ENCODE assay signal across 8 mouse cellular contexts in the genomic region with DNA sequence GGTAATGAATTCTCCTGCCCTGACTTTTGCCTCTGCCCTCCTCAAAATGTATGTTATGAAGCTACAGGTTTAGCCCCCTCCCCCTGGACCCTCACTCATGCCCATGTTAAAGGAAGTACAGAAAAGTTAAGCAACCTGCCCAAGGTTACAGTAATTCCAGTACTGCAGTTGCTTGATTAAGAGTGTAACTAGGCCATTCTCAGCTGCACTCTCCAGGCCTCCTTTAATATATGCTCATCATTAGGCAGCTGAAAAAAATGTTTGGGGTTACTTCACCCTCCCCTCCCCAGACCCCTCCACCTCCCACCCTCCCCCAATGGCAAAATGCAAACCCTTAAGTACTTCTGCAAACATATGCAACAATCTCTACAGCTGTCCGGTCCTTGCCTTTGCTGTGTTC.
DNase-seq lines count a peak whose midpoint lies in the region; ATAC-seq and TF ChIP-seq lines count a peak whose summit lies in the region.

No protein-coding gene starts in this region.

- H3K27me3 ChIP-seq in forebrain, embryonic 10.5 days (ENCODE audit: poor library complexity, severe bottlenecking), result no peaks in the 10 kb centered on the region
- H3K27me3 ChIP-seq in forebrain, embryonic 15.5 days, result no peaks in the 10 kb centered on the region
- H3K27me3 ChIP-seq in kidney, embryonic 15.5 days, result no peaks in the 10 kb centered on the region
- H3K27me3 ChIP-seq in ES-Bruce4 (ENCODE audit: control insufficient read depth, insufficient read depth, low read length, poor library complexity, severe bottlenecking), result no peaks in the 10 kb centered on the region
- H3K27me3 ChIP-seq in intestine, embryonic 16.5 days (replicated peaks; ENCODE audit: control insufficient read depth, insufficient read depth, low read length), result no peaks in the 10 kb centered on the region
- H3K27me3 ChIP-seq in thymus, adult 2 months (ENCODE audit: control insufficient read depth, insufficient read depth, low read length), result no peaks in the 10 kb centered on the region

- no peak for DNase-seq in forebrain, embryonic 10.5 days (ENCODE audit: extremely low spot score, low spot score)
- DNase-seq in kidney, adult 8-10 months, result no peak
- DNase-seq in thymus, adult 2 months, result no peak
- DNase-seq in left cerebral cortex, postnatal 10 days (ENCODE audit: extremely low spot score in 1 of 2, low spot score in 2 of 2), result no peak

- no peak for TF ChIP-seq EP300 in ES-Bruce4 (IDR thresholded peaks at IDR 0.05; ENCODE audit: insufficient read depth, low read depth, low read length)

- no peaks in the 10 kb centered on the region for H3K9me3 ChIP-seq in forebrain, embryonic 10.5 days
- H3K9me3 ChIP-seq in forebrain, embryonic 15.5 days, result no peaks in the 10 kb centered on the region
- H3K9me3 ChIP-seq in kidney, embryonic 15.5 days (replicated peaks), result no peaks in the 10 kb centered on the region
- no peaks in the 10 kb centered on the region for H3K9me3 ChIP-seq in ES-Bruce4 (replicated peaks; ENCODE audit: control insufficient read depth, insufficient read depth, low read length, poor library complexity, severe bottlenecking)
- H3K9me3 ChIP-seq in intestine, embryonic 16.5 days (ENCODE audit: control insufficient read depth, low read length), result no peaks in the 10 kb centered on the region

- H3K4me3 ChIP-seq in forebrain, embryonic 10.5 days, result no peak overlapping the region
- H3K4me3 ChIP-seq in forebrain, embryonic 15.5 days, result no peak overlapping the region
- H3K4me3 ChIP-seq in kidney, embryonic 15.5 days (replicated peaks), result no peak overlapping the region
- no peak overlapping the region for H3K4me3 ChIP-seq in ES-Bruce4 (ENCODE audit: low read depth, low read length)
- no peak overlapping the region for H3K4me3 ChIP-seq in intestine, embryonic 16.5 days (ENCODE audit: low read length)
- H3K4me3 ChIP-seq in thymus, adult 2 months (ENCODE audit: control insufficient read depth, insufficient read depth, low read length), result no peak overlapping the region

- whole genome bisulfite sequencing in forebrain, embryonic 10.5 days, result 53% methylated on average over 1 of the region's 1 CpGs
- WGBS in forebrain, embryonic 15.5 days, result 36% methylated on average over 1 of the region's 1 CpGs
- WGBS in kidney, embryonic 15.5 days, result 89% methylated on average over 1 of the region's 1 CpGs
- WGBS in intestine, embryonic 16.5 days, result no CpG with 5 or more reads among the region's 1 CpGs
- 100% methylated on average over 1 of the region's 1 CpGs for WGBS in thymus, adult 2 months

- no peaks in the 10 kb centered on the region for H3K36me3 ChIP-seq in forebrain, embryonic 10.5 days (replicated peaks)
- no peaks in the 10 kb centered on the region for H3K36me3 ChIP-seq in forebrain, embryonic 15.5 days
- H3K36me3 ChIP-seq in kidney, embryonic 15.5 days, result no peaks in the 10 kb centered on the region
- H3K36me3 ChIP-seq in ES-Bruce4 (ENCODE audit: control insufficient read depth, insufficient read depth, low read length, poor library complexity, severe bottlenecking), result no peaks in the 10 kb centered on the region
- H3K36me3 ChIP-seq in intestine, embryonic 16.5 days (ENCODE audit: control insufficient read depth, insufficient read depth, low read length), result no peaks in the 10 kb centered on the region
- no peaks in the 10 kb centered on the region for H3K36me3 ChIP-seq in thymus, adult 2 months (ENCODE audit: control insufficient read depth, insufficient read depth, low read length)

- H3K4me2 ChIP-seq in forebrain, embryonic 15.5 days (replicated peaks), result no peak overlapping the region
- H3K4me2 ChIP-seq in kidney, embryonic 15.5 days, result no peak overlapping the region
- H3K4me2 ChIP-seq in intestine, embryonic 16.5 days (ENCODE audit: low read depth, low read length), result no peak overlapping the region

- H3K4me1 ChIP-seq in forebrain, embryonic 10.5 days, result peaks cover 26% of the 10 kb centered on the region
- no peaks in the 10 kb centered on the region for H3K4me1 ChIP-seq in forebrain, embryonic 15.5 days
- H3K4me1 ChIP-seq in kidney, embryonic 15.5 days, result peaks cover 15% of the 10 kb centered on the region
- peaks cover 2% of the 10 kb centered on the region for H3K4me1 ChIP-seq in ES-Bruce4 (ENCODE audit: control insufficient read depth, insufficient read depth, low read length)
- H3K4me1 ChIP-seq in intestine, embryonic 16.5 days (ENCODE audit: control insufficient read depth, insufficient read depth, low read length), result peaks cover 14% of the 10 kb centered on the region
- peaks cover 2% of the 10 kb centered on the region; the same call in 1 of the 2 replicates for H3K4me1 ChIP-seq in thymus, adult 2 months (replicated peaks; ENCODE audit: control insufficient read depth, insufficient read depth, low read length)

- no peak for TF ChIP-seq CTCF in ES-Bruce4 (IDR thresholded peaks at IDR 0.05; ENCODE audit: low read depth, low read length)
- TF ChIP-seq CTCF in thymus, adult 2 months (IDR thresholded peaks at IDR 0.05; ENCODE audit: borderline replicate concordance, control insufficient read depth, extremely low read depth, insufficient read depth, low read length, poor library complexity), result no peak

- peak overlapping the region; percentile 77; the same call in 1 of the 2 replicates for H3K27ac ChIP-seq in forebrain, embryonic 10.5 days
- no peak overlapping the region for H3K27ac ChIP-seq in forebrain, embryonic 15.5 days (replicated peaks)
- H3K27ac ChIP-seq in kidney, embryonic 15.5 days, result peak overlapping the region; percentile 80; the same call in 1 of the 2 replicates
- H3K27ac ChIP-seq in ES-Bruce4 (ENCODE audit: insufficient read depth, low read length), result 0 out of 2 replicates have a peak overlapping the region, but pooled peaks have one; percentile 71
- H3K27ac ChIP-seq in intestine, embryonic 16.5 days (ENCODE audit: low read length), result peak overlapping the region; percentile 59; the same call in 1 of the 2 replicates
- no peak overlapping the region for H3K27ac ChIP-seq in thymus, adult 2 months (ENCODE audit: control insufficient read depth, insufficient read depth, low read length)

- no peak for ATAC-seq in forebrain, embryonic 15.5 days (replicated peaks)
- ATAC-seq in kidney, embryonic 15.5 days (replicated peaks; ENCODE audit: low FRiP score), result no peak
- ATAC-seq in intestine, embryonic 16.5 days, result no peak

- TF ChIP-seq POLR2A in ES-Bruce4 (IDR thresholded peaks at IDR 0.05; ENCODE audit: insufficient read depth, low read length), result no peak
- TF ChIP-seq POLR2A in thymus, adult 2 months (IDR thresholded peaks at IDR 0.05; ENCODE audit: control insufficient read depth, extremely low read depth, insufficient read depth, low read length, poor library complexity), result no peak

- intact Hi-C loops in left cerebral cortex, postnatal 10 days (cut with DNase I), result loop anchor here (1.0 to 5.0 kb wide), 2 partner anchors 101 to 102 kb away; no protein-coding TSS in a partner anchor

- no peak overlapping the region for H3K9ac ChIP-seq in forebrain, embryonic 15.5 days (replicated peaks)
- no peak overlapping the region for H3K9ac ChIP-seq in kidney, embryonic 15.5 days
- H3K9ac ChIP-seq in ES-Bruce4 (ENCODE audit: low read depth, poor library complexity, severe bottlenecking), result no peak overlapping the region
- no peak overlapping the region for H3K9ac ChIP-seq in intestine, embryonic 16.5 days (ENCODE audit: low read depth, low read length)

Comparison
In these comparisons a context has a peak if more than half of its experiments do, and no peak if none do; other contexts are left out.
1. H3K27ac ChIP-seq: peak in forebrain, embryonic 10.5 days (single experiment), kidney, embryonic 15.5 days (single experiment), ES-Bruce4 (single experiment) and intestine, embryonic 16.5 days (single experiment); none in forebrain, embryonic 15.5 days (single experiment) and thymus, adult 2 months (single experiment).